Mouse (Mus musculus): Measurements from ENCODE around the gene H6pd. TPM values are rescaled to one million over a fixed set of nuclear protein-coding genes. Genes with fewer than 3 reads are reported as not detected.

H6pd gene
- polyA plus RNA-seq, 1 experiment from 2014 or later, result 33.1 TPM

DNA sequence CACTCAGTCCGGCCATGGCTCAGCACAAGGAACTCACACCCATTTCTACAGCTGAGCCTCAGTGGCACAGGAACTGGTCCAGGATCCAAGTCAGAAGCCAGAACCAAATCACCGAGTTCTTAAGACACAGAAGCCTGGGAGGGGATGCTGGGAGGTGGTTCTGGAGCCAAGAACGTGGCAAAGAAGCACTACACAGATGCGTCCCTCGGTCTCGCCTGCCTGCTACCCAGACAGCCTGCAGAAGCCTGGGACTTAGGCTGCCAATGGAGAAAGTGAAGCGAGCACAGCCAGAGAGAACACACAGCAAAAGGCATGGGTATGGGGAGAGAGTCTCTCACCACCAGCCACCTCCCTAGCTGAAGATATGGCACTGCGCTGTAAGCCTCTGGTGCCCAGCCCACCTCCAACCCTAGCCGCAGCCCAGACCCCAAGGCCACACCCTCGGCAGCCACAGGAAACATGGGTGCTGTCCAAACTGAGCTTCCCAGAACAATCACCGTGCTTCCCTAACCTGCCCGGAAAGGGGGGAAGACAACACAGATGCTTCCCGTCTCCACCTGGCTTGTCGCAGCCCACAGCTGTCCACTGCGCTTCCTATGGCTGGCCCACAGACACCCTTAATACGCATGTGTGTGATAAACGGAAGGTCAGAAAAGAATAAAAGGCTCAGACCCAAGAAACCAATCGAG lies 67.6 kb downstream of the H6pd start:
- H3K9me3 ChIP-seq (ENCODE audit: control insufficient read depth), result no peaks in the 10 kb centered on the region
- no peak for ATAC-seq
- H3K27me3 ChIP-seq (replicated peaks; ENCODE audit: control insufficient read depth, insufficient read depth, low read length), result no peaks in the 10 kb centered on the region
- H3K27ac ChIP-seq (ENCODE audit: low read depth, low read length), result peak overlapping the region; percentile 21
- H3K36me3 ChIP-seq (ENCODE audit: control insufficient read depth, insufficient read depth), result no peaks in the 10 kb centered on the region; the same call in 1 of the 2 replicates
- H3K4me1 ChIP-seq (replicated peaks; ENCODE audit: control insufficient read depth, insufficient read depth, low read length), result 0 out of 2 replicates have a peak, but pooled peaks cover 19% of the 10 kb centered on the region
- H3K9ac ChIP-seq (ENCODE audit: low read depth, low read length), result no peak overlapping the region
- 61% methylated on average over 18 of the region's 18 CpGs for WGBS
- H3K4me2 ChIP-seq (replicated peaks; ENCODE audit: low read depth), result no peak overlapping the region; the same call in 1 of the 2 replicates
- no peak overlapping the region for H3K4me3 ChIP-seq (ENCODE audit: low read depth, low read length)
- TF ChIP-seq CTCF (IDR thresholded peaks at IDR 0.05; ENCODE audit: low read depth), result no peak

DNA sequence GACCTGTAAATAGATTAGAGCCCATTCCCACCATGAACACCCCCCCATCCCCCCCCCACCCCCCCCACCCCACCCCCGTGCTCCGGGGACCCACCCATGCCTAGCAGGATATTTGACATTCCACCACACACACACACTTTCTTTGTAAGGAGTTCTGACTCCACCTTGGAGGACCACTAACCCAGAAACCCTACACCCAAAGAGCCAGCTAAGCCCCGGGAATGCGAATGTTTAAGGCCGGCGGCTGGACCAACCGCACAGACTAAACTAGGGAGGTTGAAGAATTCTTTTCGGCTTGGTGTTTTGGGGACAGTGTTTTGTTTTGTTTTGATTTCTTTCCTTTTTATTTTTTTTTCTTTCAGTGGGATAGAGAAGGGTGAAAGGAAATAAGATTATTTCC lies 70.1 kb downstream of the H6pd start:
- H3K27ac ChIP-seq (ENCODE audit: low read depth, low read length), result no peak overlapping the region
- no peak overlapping the region for H3K9ac ChIP-seq (ENCODE audit: low read depth, low read length)
- no peaks in the 10 kb centered on the region for H3K27me3 ChIP-seq (replicated peaks; ENCODE audit: control insufficient read depth, insufficient read depth, low read length)
- H3K9me3 ChIP-seq (ENCODE audit: control insufficient read depth), result no peaks in the 10 kb centered on the region
- H3K4me3 ChIP-seq (ENCODE audit: low read depth, low read length), result no peak overlapping the region
- no peak for ATAC-seq
- H3K4me1 ChIP-seq (replicated peaks; ENCODE audit: control insufficient read depth, insufficient read depth, low read length), result peaks cover 16% of the 10 kb centered on the region; the same call in 1 of the 2 replicates
- 46% methylated on average over 8 of the region's 8 CpGs for WGBS
- no peak for TF ChIP-seq CTCF (IDR thresholded peaks at IDR 0.05; ENCODE audit: low read depth)
- no peaks in the 10 kb centered on the region; the same call in 1 of the 2 replicates for H3K36me3 ChIP-seq (ENCODE audit: control insufficient read depth, insufficient read depth)
- H3K4me2 ChIP-seq (replicated peaks; ENCODE audit: low read depth), result no peak overlapping the region

DNA sequence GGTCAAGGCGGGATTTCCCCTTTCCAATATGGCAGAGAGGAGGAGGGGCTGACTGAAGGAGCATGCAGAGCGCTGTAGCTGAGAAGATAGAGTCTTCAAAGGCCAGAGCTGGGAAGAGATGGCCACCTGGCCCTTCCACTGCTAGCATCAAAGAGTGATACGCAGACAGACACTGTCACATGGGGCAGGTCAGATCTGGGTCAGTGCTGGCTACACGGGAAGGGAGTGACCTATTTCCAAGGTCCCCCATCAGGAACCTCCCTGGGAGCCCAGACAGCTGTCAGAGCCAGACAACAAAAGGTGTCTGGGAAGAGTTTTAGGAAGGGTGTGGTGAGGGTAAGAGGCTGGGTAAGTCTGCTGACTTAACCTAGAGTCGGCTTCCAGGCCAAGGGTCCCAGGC lies 71.9 kb downstream of the H6pd start:
- Histone ChIP-seq H3K4me3 (ENCODE audit: low read depth, low read length) (no peak overlapping the region), H3K9ac (ENCODE audit: low read depth, low read length) (no peak overlapping the region), H3K27ac (ENCODE audit: low read depth, low read length) (no peak overlapping the region), H3K4me1 (replicated peaks; ENCODE audit: control insufficient read depth, insufficient read depth, low read length) (peaks cover 5% of the 10 kb centered on the region; the same call in 1 of the 2 replicates), H3K27me3 (replicated peaks; ENCODE audit: control insufficient read depth, insufficient read depth, low read length) (no peaks in the 10 kb centered on the region), H3K4me2 (replicated peaks; ENCODE audit: low read depth) (no peak overlapping the region), H3K9me3 (ENCODE audit: control insufficient read depth) (no peaks in the 10 kb centered on the region), H3K36me3 (ENCODE audit: control insufficient read depth, insufficient read depth) (no peaks in the 10 kb centered on the region; the same call in 1 of the 2 replicates)
- no peak for ATAC-seq
- TF ChIP-seq CTCF (IDR thresholded peaks at IDR 0.05; ENCODE audit: low read depth), result no peak
- WGBS, result 69% methylated on average over 5 of the region's 5 CpGs

DNA sequence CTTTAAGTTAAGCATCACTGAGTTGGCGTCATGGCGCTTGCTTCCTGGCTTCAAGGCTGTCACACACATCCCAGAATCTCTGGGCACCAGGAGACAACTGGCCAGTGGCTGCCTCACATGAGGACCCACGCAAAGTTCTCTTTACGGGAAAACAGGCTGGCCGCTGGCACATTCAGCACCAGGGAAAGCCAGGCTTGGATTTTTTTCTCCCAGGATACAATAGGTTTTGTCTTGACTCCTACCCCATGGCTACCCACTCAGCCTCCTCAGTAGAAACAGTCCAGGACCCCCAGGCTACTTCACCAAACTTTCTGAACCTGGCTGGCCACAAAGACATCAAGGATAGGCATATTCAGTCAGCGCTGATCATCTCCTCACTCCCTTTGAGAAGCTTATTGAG lies 73.4 kb downstream of the H6pd start:
- H3K36me3 ChIP-seq (ENCODE audit: control insufficient read depth, insufficient read depth), result no peaks in the 10 kb centered on the region; the same call in 1 of the 2 replicates
- no peak for TF ChIP-seq CTCF (IDR thresholded peaks at IDR 0.05; ENCODE audit: low read depth)
- H3K9me3 ChIP-seq (ENCODE audit: control insufficient read depth), result no peaks in the 10 kb centered on the region
- no peak for ATAC-seq
- no peaks in the 10 kb centered on the region for H3K27me3 ChIP-seq (replicated peaks; ENCODE audit: control insufficient read depth, insufficient read depth, low read length)
- H3K27ac ChIP-seq (ENCODE audit: low read depth, low read length), result no peak overlapping the region
- H3K4me1 ChIP-seq (replicated peaks; ENCODE audit: control insufficient read depth, insufficient read depth, low read length), result peaks cover 2% of the 10 kb centered on the region; the same call in 1 of the 2 replicates
- no peak overlapping the region for H3K9ac ChIP-seq (ENCODE audit: low read depth, low read length)
- H3K4me2 ChIP-seq (replicated peaks; ENCODE audit: low read depth), result no peak overlapping the region
- WGBS, result 88% methylated on average over 6 of the region's 6 CpGs
- H3K4me3 ChIP-seq (ENCODE audit: low read depth, low read length), result no peak overlapping the region

DNA sequence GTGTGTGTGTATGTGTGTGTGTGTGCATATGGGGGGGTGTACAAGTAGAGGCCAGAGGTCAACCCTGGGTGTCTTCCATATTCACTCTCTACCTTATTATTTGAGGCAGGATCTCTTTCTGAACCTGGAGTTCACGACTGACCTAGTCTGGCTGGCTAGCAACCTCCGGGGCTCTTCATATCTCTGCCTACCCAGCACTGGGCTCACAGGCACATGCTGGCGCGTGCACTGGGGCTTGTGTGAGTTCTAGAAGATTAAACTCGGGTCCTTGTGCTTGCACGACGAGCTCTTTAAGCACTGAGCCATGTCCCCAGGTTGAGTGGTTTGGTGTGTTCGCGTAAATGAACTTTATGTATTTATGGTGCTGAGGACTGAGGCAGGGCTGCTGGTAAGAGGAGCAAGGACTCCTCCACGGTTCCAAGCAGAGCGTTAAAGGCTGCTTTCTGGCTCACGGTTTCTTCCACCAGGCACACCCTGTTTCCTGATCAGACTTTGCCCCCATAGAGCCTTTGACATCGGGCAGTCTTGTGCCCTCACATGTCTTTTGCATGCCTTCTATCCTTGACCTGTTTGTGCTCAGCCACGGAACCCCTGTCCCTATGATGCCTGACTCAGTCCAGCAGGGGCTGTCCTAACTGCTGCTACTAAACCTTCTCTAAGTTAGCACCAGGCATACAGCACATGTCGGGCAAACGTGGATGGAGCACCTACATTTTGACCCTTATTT lies 75.1 kb downstream of the H6pd start:
- no peaks in the 10 kb centered on the region; the same call in 1 of the 2 replicates for H3K4me1 ChIP-seq (replicated peaks; ENCODE audit: control insufficient read depth, insufficient read depth, low read length)
- peak overlapping the region; percentile 24; the same call in 1 of the 2 replicates for H3K4me2 ChIP-seq (replicated peaks; ENCODE audit: low read depth)
- WGBS, result 47% methylated on average over 16 of the region's 16 CpGs
- H3K9ac ChIP-seq (ENCODE audit: low read depth, low read length), result no peak overlapping the region
- no peaks in the 10 kb centered on the region; the same call in 1 of the 2 replicates for H3K36me3 ChIP-seq (ENCODE audit: control insufficient read depth, insufficient read depth)
- TF ChIP-seq CTCF (IDR thresholded peaks at IDR 0.05; ENCODE audit: low read depth), result peak; percentile 29
- no peak overlapping the region for H3K4me3 ChIP-seq (ENCODE audit: low read depth, low read length)
- no peaks in the 10 kb centered on the region for H3K27me3 ChIP-seq (replicated peaks; ENCODE audit: control insufficient read depth, insufficient read depth, low read length)
- peak overlapping the region; percentile 76 for H3K27ac ChIP-seq (ENCODE audit: low read depth, low read length)
- peak; percentile 87 for ATAC-seq
- H3K9me3 ChIP-seq (ENCODE audit: control insufficient read depth), result no peaks in the 10 kb centered on the region

DNA sequence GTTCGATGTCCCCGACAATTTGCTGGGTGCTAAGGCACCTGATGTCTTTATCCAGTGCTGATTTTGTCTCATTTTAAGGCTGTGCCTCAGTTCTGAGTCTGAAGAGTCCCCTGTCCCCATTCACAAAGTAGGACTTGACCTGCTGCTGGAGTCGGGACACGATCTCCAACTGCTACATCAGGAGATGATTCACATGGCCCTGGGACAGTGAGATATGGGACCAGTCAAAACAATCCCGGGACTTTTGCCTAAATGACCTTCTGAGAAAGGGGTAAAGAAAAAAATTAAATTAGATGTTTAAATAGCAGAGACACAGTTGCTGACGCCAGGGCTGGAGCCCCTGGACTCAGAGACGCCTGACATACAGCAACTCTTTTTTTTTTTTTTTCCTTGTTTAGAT lies 75.8 kb downstream of the H6pd start:
- 74% methylated on average over 7 of the region's 7 CpGs for WGBS

More for the DNA sequence above, 75.8 kb downstream of the H6pd start:
- no peak overlapping the region for H3K4me3 ChIP-seq (ENCODE audit: low read depth, low read length)
- ATAC-seq, result no peak
- no peaks in the 10 kb centered on the region for H3K27me3 ChIP-seq (replicated peaks; ENCODE audit: control insufficient read depth, insufficient read depth, low read length)
- TF ChIP-seq CTCF (IDR thresholded peaks at IDR 0.05; ENCODE audit: low read depth), result no peak
- no peaks in the 10 kb centered on the region; the same call in 1 of the 2 replicates for H3K36me3 ChIP-seq (ENCODE audit: control insufficient read depth, insufficient read depth)
- H3K4me2 ChIP-seq (replicated peaks; ENCODE audit: low read depth), result no peak overlapping the region
- no peaks in the 10 kb centered on the region for H3K9me3 ChIP-seq (ENCODE audit: control insufficient read depth)
- H3K27ac ChIP-seq (ENCODE audit: low read depth, low read length), result no peak overlapping the region
- H3K4me1 ChIP-seq (replicated peaks; ENCODE audit: control insufficient read depth, insufficient read depth, low read length), result no peaks in the 10 kb centered on the region; the same call in 1 of the 2 replicates
- H3K9ac ChIP-seq (ENCODE audit: low read depth, low read length), result no peak overlapping the region
